In genomic region chr10:44368596-44368995, GRCm38 (mm10) we compare ENCODE assay signal across 22 mouse cellular contexts.
A peak's percentile ranks its signal among the peaks of the same experiment; 100 is the strongest.
DNase-seq lines count a peak whose midpoint lies in the region; ATAC-seq lines count a peak whose summit lies in the region.
"Had no signal": no experiment of that assay in that cellular context is flagged by ENCODE, and none has a peak within 500 bp of the region (broad histone marks: within the 10 kb centered on the region; RNA-seq: fewer than 3 reads in every experiment).

No protein-coding gene starts in this region.

- no peak overlapping the region for H3K4me3 ChIP-seq in hindbrain, embryonic 16.5 days (ENCODE audit: low read length)
- H3K4me3 ChIP-seq in hindbrain, embryonic 10.5 days: no peak overlapping the region
- H3K4me3 ChIP-seq: embryonic facial prominence, embryonic 12.5 days; forebrain, embryonic 15.5 days; heart, embryonic 10.5 days; hindbrain, embryonic 13.5 days had no signal

- 0 out of 2 replicates have a peak, but pooled peaks have one; percentile 20 for ATAC-seq in hindbrain, embryonic 16.5 days
- peak; percentile 46 for ATAC-seq in activated CD4-positive, CD25-positive, alpha-beta regulatory T cell, adult 4 months
- ATAC-seq: forebrain, embryonic 15.5 days; Patski had no signal

- no peaks in the 10 kb centered on the region for H3K36me3 ChIP-seq in hindbrain, embryonic 16.5 days (ENCODE audit: control insufficient read depth, insufficient read depth, low read length)
- 0 out of 2 replicates have a peak, but pooled peaks cover 4% of the 10 kb centered on the region for H3K36me3 ChIP-seq in hindbrain, embryonic 10.5 days
- H3K36me3 ChIP-seq: embryonic facial prominence, embryonic 12.5 days; forebrain, embryonic 15.5 days; heart, embryonic 10.5 days; hindbrain, embryonic 13.5 days had no signal

- no peaks in the 10 kb centered on the region for H3K27me3 ChIP-seq in hindbrain, embryonic 16.5 days (replicated peaks; ENCODE audit: control insufficient read depth, insufficient read depth, low read length)
- no peaks in the 10 kb centered on the region for H3K27me3 ChIP-seq in hindbrain, embryonic 10.5 days (ENCODE audit: insufficient read depth, poor library complexity, severe bottlenecking)
- H3K27me3 ChIP-seq: embryonic facial prominence, embryonic 12.5 days; forebrain, embryonic 15.5 days; hindbrain, embryonic 13.5 days; Patski had no signal

- H3K4me2 ChIP-seq in hindbrain, embryonic 16.5 days (ENCODE audit: low read length): no peak overlapping the region
- H3K4me2 ChIP-seq: embryonic facial prominence, embryonic 12.5 days; forebrain, embryonic 15.5 days; hindbrain, embryonic 13.5 days had no signal

- no peak for DNase-seq in hindbrain, embryonic 10.5 days (ENCODE audit: low spot score)
- DNase-seq in CD4-positive helper T cell, adult 2 months (ENCODE audit: low read depth, low spot score): peak; percentile 47
- peak; percentile 88 for DNase-seq in ES-CJ7 (ENCODE audit: low read depth, low spot score)
- no peak for DNase-seq in testis, postnatal 10 days (ENCODE audit: low spot score)
- no peak for DNase-seq in urinary bladder, postnatal 4 days (ENCODE audit: low spot score in 2 of 2)
- no peak for DNase-seq in layer of hippocampus, adult 11-12 months (ENCODE audit: low spot score)
- DNase-seq: adrenal gland, postnatal 14 days; B cell, adult 2 months; cerebellum, adult 11-12 months; cerebellum, adult 9-10 months; cerebellum, postnatal 25 days; gastrocnemius, postnatal 10 days; heart, adult 18-20 months; heart, postnatal 10 days; heart, postnatal 4 days had no signal

- 70% methylated on average over 13 of the region's 13 CpGs for WGBS in hindbrain, embryonic 16.5 days
- 78% methylated on average over 13 of the region's 13 CpGs for WGBS in hindbrain, embryonic 10.5 days

- H3K27ac ChIP-seq in hindbrain, embryonic 16.5 days (ENCODE audit: low read depth, low read length): no peak overlapping the region
- H3K27ac ChIP-seq in hindbrain, embryonic 10.5 days: no peak overlapping the region
- H3K27ac ChIP-seq: embryonic facial prominence, embryonic 12.5 days; forebrain, embryonic 15.5 days; heart, embryonic 10.5 days; hindbrain, embryonic 13.5 days had no signal

- no peaks in the 10 kb centered on the region for H3K9me3 ChIP-seq in hindbrain, embryonic 16.5 days (ENCODE audit: control insufficient read depth, low read length)
- no peaks in the 10 kb centered on the region for H3K9me3 ChIP-seq in hindbrain, embryonic 10.5 days
- H3K9me3 ChIP-seq: embryonic facial prominence, embryonic 12.5 days; forebrain, embryonic 15.5 days; heart, embryonic 10.5 days; hindbrain, embryonic 13.5 days had no signal

- no peaks in the 10 kb centered on the region for H3K4me1 ChIP-seq in hindbrain, embryonic 16.5 days (ENCODE audit: control insufficient read depth, insufficient read depth, low read depth, low read length)
- H3K4me1 ChIP-seq in hindbrain, embryonic 10.5 days (replicated peaks): peaks cover 8% of the 10 kb centered on the region
- H3K4me1 ChIP-seq: forebrain, embryonic 15.5 days; hindbrain, embryonic 13.5 days had no signal

- H3K9ac ChIP-seq in hindbrain, embryonic 16.5 days (ENCODE audit: low read depth, low read length): no peak overlapping the region
- H3K9ac ChIP-seq: embryonic facial prominence, embryonic 12.5 days; forebrain, embryonic 15.5 days; hindbrain, embryonic 13.5 days had no signal

Comparison
In these comparisons a context has a peak if more than half of its experiments do, and no peak if none do; other contexts are left out.
1. DNase-seq: peak in CD4-positive helper T cell, adult 2 months (single experiment) and ES-CJ7 (single experiment); none in hindbrain, embryonic 10.5 days (single experiment), testis, postnatal 10 days (single experiment), urinary bladder, postnatal 4 days (0 of 2) and layer of hippocampus, adult 11-12 months (single experiment).